Mouse (Mus musculus) spleen, postnatal 4 days (tissue): ENCODE data around the gene Pygl.
"Not testable (repeated sequence)": the region's sequence is repeated elsewhere in the genome, so short reads cannot be mapped to it uniquely, and the experiment has no call there.

ENCODE experiments used
- DNase-seq, 2 experiments: peaks; one replicate each; pipeline ENCODE4 v3.0.0; 2022; ENCODE audit warnings: low spot score in 2 of 2

Pygl gene

DNA sequence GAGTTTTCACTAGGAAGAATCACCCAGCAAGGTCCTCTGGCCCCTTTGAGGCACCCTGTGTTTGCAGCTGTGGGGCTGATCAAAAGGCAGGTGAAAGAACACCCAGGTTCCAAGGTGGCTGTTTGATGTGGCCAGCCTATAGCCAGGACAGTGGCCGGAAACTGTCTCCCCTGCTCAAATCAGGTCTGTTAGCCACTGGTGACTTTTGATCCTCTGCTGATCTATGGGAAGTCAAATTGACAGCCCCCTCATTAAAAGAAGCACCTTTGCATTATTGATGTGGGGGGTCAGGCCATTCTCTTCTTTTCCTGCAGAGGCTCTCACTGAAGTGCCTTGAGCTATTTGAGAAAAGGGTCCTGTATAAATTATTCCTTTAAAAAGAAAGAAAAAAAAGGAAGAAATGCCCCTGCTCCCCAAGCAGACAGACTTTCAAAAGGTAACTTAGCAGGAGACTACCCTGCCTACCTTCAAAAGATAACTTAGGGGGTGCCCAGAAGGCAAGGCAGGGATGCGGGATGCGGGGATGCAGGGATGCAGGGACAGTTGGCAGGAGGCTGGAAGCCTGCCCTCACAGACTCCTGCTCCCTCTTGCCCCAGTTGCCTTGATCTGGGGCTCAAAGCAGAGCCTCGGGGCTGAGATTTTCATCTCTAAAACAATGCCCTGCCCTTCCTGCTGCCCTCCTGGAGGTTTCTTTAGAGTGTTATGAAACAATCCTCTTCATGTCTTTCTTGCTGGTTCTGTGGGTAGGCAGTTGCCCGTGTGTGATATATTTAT lies 73.8 kb downstream of the Pygl start:
- DNase-seq, result no peak

DNA sequence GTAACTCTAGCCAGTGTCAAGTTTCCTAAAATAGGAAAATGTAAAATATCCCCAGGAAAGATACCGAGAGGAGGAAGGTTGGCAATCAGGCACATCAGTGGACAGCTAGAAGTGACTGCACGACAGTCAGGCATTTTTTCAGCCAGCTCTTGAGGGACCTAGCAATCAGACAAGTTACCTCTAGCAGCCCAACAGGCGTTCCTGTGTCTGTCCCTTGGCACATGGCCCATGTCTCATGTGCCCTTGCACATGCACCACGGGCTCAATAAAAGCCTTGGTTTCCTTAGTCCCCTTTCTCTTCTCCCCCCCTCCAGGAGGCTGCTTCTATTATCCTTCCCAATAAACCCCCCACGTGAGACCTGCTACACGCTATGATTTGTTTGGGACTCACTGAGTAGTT lies 75.1 kb downstream of the Pygl start:
- DNase-seq, result no peak

DNA sequence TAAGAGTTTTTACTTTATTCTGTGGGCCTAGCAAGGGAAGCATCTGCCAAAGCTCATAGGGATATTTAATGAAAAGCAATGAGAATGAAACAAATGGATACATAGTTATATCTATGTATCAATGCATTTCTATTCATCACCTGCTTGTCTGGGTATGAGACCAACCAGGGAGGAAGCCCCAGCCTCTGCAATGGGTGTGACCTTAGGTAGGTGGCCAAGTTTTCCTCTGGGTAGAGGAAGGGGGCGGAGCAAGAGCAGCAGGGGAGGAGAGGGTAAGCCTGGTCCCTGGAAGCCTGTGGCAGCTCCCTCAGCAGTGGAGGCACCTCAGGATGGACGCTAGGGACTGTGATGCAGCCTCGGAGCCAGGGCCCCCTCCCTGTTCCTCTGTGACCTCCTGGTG lies 77.4 kb downstream of the Pygl start, which contains the start of gene Abhd12b:
Gene Abhd12b, plus strand, starts transcription at position 301 of the 400 bp plus-strand sequence.
- no peak for DNase-seq

DNA sequence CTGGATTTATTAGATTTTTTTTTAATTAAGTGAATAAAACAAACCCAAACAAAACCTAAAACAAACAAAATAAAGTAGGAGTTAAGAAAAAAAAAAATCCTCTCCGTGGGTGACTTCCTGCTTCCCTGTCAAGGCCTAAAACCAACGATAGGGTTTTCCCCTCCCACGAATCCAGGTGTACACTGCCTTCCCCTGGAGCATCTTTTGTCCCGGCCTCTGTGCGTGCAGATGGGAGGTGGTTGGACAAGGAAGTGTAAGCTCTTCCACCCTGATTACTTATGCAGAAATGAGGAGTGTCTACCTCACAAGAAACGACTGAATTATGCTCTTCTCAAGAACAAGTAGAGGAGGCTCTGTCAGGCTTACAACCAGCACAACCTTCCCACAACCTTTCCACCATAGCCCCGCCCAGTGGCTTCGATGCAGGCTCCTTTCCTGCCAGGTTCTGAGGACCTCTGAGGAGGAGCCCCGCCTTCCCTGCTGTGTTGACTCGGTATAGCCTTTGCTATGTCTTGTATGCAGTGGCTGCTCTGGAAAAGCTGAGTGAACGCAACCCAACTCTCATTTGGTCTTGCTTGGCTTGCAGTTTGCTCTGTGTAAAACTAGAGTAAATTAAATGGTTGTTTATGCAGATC lies 82.5 kb downstream of the Pygl start:
- no peak for DNase-seq

DNA sequence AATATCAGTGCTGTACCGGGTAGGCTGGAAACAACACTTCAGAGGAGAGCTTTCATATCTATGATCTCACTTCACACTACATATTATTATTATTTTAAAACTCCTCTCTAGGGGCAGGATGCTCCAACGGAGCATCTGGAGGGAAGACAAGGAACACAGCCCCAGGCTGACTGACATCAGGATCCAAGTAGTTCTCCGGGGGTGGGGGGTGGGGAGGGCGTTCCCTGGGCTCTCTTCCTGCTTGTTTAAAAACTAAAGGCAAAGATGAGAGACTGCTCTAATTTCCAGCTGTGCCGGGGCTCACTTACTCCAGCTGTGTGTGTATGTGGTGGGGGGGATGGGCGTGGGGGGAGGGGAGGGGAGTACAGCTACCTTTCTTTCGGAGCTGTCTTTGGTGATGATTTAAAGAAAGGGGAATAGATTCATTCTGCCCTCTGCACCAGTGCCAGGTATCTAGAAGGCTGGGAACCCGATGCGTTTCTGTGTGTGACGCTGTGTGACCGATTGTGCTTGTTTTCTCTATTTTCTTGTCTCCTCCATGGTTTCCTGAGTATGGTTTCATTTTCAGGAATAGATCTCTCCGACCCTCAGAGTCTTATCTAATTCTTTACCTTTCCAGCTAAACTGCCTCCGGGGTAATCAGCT lies 83.2 kb downstream of the Pygl start:
- DNase-seq, result peak in 1 of 2 experiments; percentile 52

DNA sequence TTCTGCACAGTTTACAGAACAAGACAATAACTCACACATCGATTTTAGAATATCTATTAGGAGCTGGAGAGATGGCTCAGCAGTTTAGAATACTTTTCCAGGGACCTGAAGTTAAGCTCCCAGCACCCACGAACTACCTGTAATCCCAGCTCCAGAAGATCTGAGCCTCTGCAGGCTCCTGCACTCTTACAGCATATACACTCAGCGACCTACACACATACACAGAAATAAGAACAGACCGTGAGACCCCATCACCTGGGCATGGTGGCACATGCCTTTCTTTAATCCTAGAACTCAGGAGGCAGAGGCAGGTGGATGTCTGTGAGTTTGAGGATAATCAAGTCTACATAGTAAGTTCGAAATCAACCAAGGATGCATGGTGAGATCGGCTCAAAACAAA lies 85.7 kb downstream of the Pygl start:
- peak in 1 of 2 experiments; percentile 52 for DNase-seq

DNA sequence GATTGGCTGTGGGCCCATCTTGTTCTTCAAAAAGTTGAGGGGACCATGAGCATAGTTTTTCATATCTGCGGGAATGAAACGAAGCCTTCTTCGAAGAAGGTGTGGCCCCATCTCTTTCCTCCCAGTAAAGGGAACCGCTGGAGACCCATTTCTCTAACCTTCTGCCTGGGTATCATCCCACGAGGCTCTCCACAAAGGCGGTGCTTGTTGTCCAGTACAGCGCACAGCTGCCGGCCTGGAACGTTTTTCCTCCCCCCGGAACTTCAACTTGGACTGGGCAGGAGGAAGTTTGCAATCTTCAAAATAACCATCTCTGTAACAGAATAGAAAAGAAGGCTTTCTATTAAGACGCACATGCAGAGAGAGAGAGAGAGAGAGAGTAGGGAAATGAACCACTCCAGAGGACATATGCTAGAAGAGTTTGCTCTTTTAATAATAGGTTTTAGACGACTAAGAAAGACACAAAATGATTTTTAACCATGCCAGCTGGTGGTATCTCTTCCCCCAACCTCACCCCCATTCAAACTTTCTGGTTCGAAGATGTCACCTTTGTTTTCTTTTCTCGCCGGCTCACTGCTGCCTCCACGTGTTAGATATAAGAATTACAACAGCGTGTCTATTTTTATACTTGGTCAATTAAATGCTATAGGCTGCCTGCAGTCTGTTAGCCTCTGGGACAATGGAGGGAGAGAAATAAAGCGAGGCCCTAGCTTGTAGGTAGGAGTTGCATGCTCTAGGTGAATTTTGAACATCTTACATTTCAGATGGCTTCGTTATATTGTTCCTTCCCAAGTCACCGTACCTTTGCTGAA lies 86.4 kb downstream of the Pygl start:
- peak; percentile 56 to 79 for DNase-seq

DNA sequence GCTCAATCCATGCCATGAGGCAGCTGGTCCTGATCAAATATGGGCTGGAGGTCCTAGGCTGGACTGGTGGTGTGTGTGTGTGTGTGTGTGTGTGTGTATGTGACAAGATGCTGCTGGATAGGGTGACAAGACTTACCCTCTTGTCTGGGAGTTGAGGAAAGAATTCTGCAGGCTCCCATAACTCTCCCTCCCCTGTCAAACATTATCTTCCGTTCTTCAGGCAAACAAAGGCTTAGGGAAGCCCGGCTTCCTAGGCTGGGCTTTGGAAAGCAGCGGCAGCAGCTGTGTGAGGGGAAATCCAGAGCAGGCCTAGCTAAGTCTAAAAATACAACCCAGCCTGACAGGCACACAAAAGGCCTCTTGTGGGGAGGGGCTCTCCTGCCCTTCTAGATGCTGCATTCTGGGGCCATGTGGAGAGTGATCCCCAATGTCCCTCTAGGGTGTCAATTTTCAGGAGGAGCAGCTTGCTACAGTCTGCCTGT lies 87.1 kb downstream of the Pygl start:
- DNase-seq, result not testable (repeated sequence)

DNA sequence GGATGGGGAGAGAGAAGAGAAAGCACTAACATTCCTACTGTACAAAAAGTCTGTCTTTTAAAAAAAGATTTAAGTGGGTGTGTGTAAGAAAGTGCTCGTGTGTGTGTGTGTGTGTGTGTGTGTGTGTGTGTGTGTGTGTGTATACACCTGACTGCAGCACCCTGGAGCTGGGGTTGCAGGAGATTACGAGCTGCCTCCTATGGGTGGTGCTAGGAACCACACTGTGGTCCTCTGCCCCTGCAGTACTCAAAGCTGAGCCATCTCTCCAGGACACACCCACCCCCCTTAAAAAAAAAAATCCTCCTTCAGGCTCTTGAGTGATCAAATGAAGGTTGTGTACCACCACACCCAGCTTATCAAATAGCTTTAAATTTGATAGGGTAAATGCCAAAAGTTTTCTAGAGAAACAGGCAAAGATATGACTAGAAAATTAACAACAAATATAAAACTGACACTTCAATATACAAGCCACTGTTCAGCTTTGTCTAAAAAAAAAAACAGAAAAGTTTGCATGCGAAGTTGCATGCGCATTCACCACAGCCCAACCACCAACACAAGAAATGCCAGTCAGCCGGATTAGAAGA lies 90.2 kb downstream of the Pygl start:
- peak in 1 of 2 experiments; percentile 52 for DNase-seq
